Mouse (Mus musculus): Measurements from ENCODE around the gene Arhgef1.

Gene Arhgef1

DNA sequence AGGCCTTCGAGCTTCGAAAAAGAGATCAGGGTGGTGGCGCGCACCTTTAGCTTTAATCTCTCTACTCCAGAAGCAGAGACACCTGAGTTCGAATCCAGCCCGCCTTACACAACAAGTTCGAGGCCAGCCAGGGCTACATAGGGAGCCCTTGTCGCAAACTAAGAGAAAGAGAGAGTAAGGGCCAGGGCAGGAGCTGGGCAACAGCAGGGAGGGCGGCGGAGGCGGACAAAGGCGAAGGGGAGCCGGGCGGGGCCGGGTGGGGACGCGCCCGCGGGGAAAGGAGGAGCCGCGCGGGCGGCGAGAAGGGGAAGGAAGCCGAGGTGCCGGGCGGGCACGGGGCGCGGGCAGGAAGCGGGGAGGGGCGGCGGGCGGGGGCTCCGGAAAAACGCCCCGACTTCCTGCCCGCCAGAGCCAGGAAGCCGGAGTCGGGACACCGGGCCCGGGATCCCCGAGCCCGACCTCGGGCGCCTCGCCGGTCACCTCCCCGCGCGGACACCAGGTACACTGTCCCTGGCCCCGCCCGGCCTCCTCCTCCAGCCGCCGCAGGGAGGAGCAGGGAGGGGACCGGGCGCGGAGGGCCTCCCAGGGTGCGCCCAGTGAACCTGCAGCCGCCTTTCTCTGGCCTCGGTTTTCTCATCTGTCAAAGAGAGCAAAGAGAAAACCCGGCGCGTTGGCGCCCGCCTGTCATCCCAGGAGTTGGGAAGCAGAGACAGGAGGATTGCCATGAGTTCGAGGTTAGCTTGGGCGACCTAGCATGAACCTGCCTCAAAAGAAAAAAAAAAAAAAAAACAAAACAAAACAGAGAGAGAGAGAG lies at the start of gene Arhgef1:
TSS of gene Arhgef1 (plus strand) at position 283 of the 814 bp plus-strand sequence.
- DNase-seq (ENCODE audit: low spot score) = peak; percentile 63

DNA sequence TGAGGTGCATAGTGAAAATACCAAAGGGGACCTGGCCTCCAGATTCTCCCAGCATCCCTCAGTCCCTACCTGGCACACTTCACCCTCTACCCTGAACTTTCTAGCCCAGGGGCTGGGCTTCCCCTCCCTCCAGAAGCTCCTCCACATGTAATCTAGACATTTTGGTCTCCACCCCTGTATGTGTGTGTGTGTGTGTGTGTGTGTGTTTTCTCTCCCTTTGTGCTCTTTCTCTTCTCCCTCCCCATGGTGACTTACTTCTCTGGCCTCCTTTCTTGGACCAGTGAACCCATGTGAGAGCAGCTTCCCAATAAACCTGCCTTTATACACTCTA lies 49.5 kb upstream of the Arhgef1 start:
- DNase-seq (ENCODE audit: low spot score) = no peak

DNA sequence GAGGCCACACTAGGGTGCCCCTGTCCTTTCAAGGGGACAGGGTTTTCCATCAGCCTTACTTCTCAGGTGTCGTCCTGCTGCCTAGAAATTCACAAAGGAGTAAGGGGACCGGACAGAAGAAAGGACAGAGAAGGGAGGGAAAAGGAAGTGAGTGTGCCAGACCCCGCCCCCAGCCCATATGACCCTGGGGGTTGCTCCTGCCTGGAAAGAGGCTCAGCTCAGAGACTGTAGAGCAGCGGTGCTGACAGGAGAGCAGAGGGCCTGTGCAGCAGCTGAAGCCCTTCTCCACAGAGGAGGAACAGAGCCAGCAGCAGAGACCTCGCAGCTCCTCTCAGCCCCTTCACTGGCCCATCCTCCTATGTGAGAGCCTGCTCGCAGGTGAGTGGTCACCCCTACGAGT lies 49.0 kb upstream of the Arhgef1 start:
- no peak for DNase-seq (ENCODE audit: low spot score)

DNA sequence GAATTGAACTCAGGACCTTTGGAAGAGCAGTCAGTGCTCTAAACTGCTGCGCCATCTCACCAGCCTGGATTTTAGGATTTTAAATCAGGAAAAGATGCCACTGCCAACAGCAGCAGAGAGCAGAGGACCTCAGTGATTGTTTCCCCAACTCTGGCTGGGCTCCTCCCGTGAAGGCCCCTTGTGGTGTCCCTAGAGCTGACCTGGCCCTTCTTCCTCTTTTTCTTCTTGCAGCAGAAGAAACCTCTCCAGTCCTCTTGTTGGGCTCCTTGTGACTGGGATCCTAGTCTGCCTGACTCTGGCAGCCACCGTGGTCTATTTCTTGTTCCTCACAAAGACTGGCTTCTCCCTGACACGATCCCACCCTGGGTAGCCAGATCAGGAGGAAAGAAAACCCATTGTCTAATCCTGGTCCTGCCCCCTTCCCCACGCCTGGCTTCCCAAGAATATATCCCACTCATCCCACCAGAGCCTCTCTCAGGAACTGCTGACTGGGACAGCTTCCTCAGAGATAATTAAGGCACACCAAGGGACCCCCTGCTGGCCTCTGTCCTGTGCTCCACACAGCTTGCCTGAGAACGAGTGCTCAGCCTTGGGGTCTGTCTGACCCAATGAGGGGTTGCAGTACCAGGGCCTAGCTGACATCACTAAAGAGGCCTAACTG lies 46.1 kb upstream of the Arhgef1 start:
- no peak for DNase-seq (ENCODE audit: low spot score)

DNA sequence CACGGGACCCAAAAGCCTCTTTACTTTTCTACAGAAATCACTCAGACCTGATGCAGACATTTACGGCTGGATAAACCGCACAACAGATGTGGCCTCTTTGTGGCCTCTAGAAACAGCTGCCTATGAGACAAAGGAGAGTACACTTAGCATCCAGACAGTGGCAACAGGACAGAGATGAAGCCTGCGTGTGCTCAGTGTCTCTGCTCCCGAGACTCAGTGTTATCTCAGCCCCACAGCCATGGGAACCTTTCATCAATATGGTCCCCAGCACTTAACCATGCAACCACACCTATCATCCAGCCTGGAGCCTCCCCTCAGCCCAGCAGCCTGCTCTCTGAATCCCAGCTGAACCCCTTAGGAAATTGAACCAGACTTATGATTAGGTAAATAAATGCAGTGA lies 43.5 kb upstream of the Arhgef1 start:
- DNase-seq (ENCODE audit: low spot score) = no peak

DNA sequence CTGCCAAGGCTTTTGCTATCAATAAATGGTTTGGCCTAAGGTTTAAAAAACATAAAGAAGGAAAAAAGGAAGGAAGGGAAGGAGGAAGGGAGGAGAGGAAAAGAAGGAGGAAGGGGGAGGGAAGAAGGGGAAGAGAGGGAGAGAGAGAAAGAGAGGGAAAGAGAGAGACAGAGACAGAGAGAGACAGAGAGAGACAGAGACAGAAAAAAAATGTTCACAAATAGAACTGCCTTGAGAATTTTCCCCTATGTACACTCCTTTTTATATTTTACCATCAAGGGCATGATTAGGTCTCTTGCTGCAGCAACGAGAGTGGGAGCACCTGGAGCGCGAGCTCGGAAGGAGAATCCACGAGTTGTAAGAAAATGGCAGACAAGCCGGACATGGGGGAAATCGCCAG lies 40.8 kb upstream of the Arhgef1 start, which contains the start of gene Gm9844:
TSS of gene Gm9844 (plus strand) at position 301 of the 400 bp plus-strand sequence.
- DNase-seq (ENCODE audit: low spot score) = no peak

DNA sequence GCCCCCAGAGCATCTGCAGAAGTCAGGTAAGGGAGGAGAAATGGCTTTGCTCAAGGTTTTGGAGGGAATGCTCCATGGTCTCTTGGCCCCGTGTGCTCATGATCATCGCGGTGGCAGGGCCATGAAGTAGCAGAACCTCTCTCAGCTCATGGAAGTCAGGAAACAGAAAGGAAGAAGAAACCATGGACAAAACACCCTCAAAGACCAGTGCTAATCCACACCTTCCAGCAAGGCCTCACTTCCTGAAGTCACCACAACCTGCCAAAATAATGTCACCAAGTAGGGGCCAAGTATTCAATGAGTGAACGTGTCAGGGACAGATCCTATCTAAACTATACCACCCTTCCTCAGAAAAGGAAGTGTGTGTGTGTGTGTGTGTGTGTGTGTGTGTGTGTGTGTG lies 39.9 kb upstream of the Arhgef1 start:
- DNase-seq (ENCODE audit: low spot score) = no peak

DNA sequence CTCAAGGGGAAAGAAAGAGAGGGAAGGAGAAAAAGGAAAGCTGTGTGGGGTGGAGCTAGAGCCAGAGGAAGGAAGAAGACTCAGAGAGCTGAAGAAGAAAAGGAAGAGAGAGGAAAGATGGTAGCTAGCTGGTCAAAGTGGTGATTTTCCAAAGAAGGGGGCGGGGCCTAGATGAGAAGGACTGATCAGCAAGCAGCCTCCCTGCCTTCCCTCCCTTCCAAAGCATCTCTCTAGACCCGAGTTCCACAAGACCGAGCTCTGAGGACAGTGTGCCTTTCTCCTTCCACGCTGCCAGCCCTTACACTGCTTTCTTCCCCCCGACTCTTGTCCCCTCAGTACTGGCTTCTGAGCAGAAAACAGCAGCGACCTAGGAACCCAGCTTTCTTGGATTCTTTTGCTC lies 38.6 kb upstream of the Arhgef1 start:
- DNase-seq (ENCODE audit: low spot score) = no peak

DNA sequence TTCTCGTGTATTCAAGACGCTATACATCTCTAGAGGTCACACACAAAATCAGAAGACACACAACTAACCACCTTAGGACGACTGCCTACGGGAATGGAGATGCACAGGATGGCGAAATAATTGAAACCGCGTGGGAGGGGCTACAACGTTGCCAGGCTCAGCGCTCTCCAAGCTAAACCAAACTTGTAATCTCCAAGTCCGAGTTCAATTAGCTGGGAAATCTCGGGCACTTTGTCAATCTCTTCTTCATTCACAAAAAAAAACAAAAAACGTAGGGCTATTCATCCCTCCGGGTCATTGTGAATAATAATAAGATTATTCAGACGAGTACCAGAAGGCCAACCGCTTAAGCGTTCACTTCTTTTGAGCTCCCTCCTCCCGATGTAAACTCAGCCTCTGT lies 33.6 kb upstream of the Arhgef1 start:
- DNase-seq (ENCODE audit: low spot score) = no peak

DNA sequence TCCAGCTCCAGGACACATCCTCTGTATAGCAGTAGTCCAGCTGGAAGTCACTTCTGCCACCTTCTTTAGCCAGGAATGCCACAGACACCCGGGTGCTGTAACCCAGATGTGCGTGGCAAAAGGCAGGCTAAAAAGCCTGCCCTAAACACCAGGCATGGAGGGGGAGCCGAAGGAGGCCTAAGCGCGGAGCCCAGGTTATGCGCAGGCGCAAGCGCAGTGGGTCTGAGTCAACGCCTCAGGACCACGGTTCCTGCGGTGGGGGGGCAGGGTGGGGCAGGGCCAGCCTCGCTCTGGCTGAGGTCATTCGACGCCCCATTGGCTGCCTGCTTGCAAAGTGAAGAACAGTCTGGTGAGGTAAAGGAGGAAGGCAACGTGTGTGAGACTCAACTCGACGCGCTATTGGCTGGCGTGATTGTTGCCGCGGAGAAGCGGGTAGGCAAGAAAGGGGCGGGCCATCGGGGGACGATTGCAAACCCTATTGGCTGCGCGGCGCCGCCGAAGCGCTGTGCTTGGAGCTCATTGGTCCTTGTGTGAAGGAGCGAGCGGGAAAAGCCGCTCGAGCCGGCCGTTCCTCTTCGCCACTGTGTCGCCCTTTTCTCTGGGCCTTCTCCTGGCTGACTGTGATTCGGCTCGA lies 33.1 kb upstream of the Arhgef1 start, which contains the start of the genes Lypd4 and Dmrtc2:
TSS of gene Lypd4 (minus strand) at position 410 of the 634 bp plus-strand sequence.
TSS of gene Dmrtc2 (plus strand) at position 526 of the 634 bp plus-strand sequence.
- no peak for DNase-seq (ENCODE audit: low spot score)

DNA sequence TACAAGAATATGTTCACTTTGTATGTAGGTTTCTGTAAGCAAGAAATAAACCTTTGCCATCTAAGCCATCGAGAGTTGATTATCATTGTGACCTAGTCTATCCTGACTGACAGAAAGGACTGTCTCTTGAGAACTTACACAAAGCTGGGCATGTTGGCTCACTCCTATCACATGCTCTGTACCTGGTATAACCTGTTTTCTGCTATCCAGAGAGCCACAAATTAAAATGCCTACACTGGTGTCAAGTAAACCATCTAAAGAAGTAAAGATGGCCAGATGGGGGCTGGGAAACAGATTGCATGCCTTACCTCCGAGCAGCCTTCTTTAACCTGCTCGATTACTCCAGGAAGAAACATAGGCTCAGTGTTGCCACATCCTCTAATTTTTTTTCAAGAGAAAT lies 25.1 kb upstream of the Arhgef1 start:
- DNase-seq (ENCODE audit: low spot score) = no peak

DNA sequence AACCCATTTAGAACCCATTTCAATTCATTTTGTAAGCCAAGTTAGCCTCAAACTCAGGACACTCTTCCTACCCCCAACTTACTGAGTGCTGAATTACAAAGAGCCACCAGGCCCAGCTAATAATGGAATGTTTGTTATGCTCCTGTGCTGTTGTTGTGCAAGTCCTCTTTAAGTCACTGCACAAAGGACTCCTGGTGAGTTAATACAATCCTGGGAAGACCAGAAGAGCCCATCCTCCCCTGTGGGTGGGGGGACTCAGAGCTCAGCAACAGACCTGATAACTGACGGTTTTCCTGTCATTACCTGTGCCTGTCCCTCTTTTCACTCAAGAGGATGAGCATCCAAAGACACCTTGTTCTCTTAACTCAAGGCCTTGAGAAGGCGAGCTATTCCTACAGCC lies 23.1 kb upstream of the Arhgef1 start:
- no peak for DNase-seq (ENCODE audit: low spot score)

DNA sequence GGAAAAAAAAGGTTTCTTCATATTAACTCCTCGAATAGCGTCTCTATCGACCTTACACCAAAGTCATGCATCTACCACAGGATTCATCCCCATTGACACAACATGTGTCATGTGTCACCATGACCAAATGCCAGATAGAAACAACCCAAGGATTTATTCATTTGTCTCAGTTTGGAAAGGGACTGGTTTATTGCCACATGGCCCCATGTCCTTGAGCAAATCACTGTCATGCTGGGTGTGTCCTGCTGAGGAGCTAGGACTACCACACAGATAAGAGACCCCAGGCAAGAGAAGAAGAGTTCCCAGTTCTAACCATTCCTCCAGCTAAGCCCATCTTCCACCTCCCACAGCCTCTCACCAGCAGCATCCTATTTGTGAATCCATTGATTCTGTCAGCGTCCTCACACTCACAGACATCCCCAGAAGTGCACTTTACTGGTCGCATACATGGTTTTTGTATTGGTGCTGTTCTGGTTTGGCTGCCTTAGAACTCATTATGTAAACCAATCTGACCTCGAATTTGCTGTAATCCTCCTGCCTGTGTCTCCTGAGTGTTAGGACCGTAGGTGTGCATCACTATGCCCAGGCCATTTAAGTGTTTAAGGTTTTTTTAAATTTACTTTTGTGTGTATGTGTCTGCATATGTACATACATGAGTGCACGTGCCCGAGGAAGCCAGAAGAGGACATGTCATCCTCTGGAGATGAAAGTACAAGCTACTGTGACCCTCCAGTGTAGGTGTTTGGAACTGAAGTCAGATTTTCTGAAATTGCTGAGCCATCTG lies 20.1 kb upstream of the Arhgef1 start:
- DNase-seq (ENCODE audit: low spot score) = no peak

DNA sequence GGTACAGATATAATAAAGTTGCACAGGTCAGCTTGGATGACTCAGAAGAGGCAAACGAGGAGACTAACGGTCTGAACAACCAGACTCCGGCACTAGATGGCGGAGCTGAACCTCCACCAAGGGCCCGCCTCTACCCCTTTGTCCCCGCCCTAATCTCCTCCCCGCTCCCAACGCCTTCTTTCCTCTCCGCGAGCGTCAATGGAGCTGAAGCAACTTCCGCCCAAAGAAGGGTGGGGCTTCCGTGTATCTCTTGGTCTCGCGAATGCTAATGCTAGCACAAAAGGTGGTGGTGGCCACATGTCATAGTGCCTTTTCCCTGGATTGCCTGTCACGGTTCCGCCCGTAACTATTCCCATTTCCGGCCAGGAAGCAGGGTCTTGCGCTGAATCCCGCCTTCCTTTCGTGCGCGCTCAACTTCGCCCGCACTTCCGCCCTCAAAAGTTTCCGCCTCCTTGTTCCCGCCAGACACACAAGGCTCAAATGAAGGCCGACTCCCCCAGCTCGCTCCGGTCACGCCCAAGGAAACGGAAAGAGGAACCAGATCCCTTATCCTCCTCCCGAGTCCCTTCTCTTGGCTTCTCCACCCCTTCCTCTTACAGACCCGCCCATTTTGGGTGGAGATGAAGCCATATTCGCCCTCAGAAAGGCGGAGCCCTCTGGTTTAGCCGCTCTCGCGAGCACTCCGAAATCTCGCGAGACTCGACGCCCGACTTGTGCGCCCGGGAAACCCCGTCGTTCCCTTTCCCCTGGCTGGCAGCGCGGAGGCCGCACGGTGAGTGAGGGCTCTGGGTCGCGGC lies 18.6 kb upstream of the Arhgef1 start, which contains the start of gene Rps19:
TSS of gene Rps19 (plus strand) at position 476 of the 797 bp plus-strand sequence.
- DNase-seq (ENCODE audit: low spot score) = peak; percentile 98

DNA sequence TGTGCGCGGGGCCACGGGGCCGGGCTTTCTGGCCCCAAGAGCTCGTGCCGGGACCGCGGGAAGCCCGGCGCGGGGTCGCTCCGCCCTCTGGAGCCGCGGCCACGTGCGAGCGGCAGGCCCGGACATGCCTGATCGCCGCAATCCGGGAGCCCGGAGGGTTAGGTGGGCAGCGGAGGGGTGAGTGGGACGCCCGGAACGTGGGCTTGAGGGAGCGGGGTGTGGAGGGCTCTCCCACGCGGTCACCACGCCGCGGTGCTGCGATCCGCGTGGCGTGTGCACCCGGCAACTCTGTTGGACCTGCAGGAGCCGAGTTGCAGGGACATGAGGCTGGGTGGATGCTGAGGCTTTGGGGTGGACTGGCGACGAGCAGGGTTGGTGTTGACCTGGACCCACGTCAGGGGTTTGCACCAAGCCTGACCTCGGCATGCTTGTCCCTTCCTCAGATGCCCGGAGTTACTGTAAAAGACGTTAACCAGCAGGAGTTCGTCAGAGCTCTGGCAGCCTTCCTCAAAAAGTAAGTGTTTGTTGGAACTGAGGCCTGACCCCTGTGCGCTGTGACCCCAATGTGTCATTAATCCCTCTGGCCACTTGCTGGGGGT lies 17.9 kb upstream of the Arhgef1 start:
- no peak for DNase-seq (ENCODE audit: low spot score)

DNA sequence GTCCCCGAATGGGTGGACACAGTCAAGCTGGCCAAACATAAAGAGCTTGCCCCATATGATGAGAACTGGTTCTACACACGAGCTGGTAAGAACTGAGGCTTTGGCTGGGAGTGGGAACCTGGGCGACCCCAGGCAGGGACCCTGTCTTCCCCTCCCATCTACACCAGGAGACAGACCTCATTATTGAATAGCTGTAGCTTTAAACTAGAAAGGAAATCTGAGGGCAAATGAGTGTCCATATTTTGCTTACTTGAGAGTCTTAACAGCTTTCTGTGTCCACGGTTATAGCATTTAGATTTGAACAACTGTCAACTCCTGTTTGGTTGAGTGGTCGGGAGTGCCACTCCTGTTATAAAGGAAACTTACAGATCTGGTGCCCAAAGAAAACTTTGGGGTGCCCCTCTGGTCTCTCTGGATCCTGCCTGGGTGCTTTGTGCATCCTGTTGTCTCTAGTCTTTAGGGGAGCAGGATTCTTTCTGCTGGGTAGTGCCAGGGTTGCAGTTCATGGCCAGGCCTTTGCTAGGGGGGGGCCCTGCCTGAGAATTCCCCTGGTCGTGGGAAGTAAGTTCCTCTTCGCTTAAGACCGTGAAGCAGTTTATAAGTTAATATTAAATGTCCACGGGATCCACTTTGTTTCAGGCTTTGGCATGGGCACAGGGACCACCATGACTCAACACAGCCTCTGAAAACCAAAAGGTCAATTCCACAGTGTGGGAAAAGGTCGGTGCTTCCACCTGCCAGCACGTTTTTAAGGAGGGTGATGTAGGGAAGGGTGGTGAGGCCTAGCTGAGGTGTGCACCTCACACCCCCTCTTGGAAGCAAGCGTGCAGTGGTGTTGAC lies 17.0 kb upstream of the Arhgef1 start:
- no peak for DNase-seq (ENCODE audit: low spot score)

DNA sequence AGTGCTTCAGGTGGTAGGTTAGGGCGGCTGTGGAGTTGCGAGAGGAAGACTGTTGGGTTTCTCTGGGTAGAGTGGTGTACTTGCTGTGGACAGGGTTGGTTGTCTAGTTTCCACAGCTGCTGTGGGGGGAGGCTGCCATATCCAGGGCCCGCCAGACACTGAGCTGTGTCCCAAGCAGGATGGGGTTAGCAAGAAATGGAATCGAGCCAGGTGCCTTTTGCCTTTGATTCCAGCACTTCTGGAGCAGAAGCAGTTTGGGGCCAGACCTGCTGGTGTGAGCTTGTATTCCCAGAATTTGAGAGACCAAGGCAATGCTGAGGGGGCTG lies 16.4 kb upstream of the Arhgef1 start:
- DNase-seq (ENCODE audit: low spot score) = no peak

DNA sequence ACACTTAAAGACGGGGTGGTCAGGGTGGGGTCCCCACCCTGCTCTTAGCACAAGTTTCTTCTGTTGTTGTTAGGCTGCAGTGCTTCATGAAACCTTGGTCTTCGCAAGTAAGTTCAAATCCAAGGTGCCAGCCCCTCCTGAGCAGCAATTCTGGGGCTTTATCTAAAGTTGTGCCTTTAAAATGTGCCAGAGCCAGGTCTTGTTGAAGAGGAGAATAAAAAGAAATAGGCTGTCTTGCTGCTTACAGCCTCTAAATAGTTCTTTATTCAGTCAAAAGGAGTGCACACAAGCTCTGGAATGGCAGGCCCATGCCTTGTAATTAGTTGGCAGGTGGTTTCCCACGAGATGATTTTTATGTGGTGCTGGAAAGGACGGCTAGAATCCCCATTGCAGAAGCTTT lies 15.6 kb upstream of the Arhgef1 start:
- no peak for DNase-seq (ENCODE audit: low spot score)

DNA sequence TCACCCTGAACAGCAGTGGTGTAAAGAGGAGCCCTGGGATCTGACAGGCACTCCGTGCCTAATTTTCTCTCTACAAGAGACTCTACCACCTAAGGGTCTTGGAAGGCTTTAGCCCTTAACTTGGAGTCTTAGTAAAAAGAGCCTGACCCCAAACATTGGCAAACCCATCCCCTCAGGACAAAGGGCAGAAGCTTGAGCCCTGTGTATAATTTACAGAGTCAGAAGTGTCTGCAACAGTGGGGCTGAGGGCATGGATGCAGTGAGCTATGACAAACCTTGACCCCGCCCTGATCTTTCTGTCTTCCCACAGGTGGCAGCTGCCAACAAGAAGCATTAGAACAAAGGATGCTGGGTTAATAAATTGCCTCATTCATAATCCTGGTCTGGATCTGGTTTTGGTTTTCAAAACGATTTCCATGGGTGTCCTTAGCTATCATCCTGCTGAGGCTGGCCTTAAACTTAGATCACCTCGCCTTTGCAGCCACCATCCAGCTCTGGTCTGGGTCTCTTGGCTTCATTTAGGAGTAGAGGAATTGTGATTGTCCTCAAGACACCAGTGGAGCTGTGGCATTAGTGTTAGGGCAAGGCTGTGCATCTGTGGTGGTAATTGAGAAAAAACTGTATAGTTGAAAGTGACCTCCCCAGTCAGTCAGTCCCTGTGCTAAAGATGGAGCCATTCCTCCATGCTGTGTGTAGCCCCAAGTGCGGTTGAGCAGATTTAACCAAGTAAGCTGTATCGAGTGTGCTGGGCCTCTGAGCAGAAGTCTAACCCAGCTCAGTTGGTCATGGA lies 13.1 kb upstream of the Arhgef1 start:
- no peak for DNase-seq (ENCODE audit: low spot score)

All from urinary bladder, postnatal 25 days (tissue).